Mouse (Mus musculus): ENCODE results near the gene Relb. TPM values are rescaled to one million over a fixed set of nuclear protein-coding genes. Genes with fewer than 3 reads are reported as not detected.

Relb gene
- 24.3 TPM for polyA plus RNA-seq (2017; shearing (Covaris generic))

GRCm38 (mm10) chr7:19629361-19629734 lies at the start of gene Relb:
TSS of gene Relb (minus strand) at chr7:19629438.

DNA sequence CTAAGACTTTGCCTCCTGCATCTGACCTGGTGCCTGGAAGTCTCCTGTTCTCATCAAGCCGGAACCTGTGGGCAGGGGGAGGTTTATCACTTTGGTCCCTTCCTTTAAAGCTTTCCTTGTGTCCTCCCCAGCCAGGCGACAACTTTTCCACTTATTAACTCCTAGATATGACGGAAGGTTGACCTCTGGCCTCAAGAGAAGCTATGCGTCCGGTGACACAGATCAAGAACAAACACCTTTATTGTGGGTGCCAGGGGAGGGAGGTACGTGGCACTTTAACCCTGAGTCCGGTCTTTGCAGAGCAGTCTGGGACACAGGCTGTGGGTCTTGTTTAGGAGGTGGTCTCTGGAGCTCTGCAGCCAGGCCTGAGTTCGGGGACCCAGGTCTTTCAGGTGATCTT lies 48.6 kb upstream of the Relb start, which contains the start of gene Apoc2:
Apoc2 (minus strand) TSS at position 70 of the 400 bp plus-strand sequence.

DNA sequence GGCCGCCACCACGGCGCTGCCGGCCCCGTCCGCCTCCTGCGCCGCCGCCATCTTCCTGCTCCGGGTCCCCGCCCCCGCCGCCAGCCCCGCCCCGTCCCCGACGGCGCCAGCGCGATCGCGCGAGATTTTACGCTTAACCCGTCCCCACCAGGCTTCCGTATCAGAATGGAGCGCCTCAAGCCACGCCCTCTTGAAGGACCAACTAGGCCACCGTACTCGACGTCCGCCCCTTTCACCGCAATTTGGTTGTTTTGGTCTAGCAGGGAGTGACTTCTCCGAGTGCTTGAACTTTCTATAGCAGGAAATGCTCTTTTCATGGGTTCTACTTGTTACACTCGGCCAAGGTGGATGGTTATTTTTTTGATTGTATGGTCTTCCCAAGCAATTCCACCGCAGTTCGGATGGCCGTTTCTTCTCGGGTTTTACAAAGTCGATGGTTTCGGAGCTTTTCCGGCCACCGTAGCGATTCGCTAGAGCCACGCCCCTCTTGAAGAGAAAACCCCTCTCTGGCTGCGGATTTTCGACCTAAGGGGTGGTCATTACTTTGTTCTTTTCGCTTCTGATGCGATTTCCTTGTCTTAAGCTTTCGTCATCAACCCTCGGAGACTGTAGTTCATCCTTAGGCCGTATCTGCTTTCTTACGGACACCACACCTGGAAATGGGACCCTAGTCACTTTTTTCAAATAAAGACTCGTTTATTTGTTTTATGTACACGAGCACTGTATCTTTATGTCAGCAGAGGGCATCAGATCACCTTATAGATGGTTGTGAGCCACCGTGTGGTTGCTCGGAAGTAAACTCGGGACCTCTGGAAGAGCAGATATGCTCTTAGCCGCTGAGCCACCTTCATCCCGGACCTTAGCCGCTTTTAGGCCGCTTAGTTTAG lies 36.0 kb upstream of the Relb start, which contains the start of gene Clptm1:
Clptm1 (minus strand) TSS at position 79 of the 887 bp plus-strand sequence.

DNA sequence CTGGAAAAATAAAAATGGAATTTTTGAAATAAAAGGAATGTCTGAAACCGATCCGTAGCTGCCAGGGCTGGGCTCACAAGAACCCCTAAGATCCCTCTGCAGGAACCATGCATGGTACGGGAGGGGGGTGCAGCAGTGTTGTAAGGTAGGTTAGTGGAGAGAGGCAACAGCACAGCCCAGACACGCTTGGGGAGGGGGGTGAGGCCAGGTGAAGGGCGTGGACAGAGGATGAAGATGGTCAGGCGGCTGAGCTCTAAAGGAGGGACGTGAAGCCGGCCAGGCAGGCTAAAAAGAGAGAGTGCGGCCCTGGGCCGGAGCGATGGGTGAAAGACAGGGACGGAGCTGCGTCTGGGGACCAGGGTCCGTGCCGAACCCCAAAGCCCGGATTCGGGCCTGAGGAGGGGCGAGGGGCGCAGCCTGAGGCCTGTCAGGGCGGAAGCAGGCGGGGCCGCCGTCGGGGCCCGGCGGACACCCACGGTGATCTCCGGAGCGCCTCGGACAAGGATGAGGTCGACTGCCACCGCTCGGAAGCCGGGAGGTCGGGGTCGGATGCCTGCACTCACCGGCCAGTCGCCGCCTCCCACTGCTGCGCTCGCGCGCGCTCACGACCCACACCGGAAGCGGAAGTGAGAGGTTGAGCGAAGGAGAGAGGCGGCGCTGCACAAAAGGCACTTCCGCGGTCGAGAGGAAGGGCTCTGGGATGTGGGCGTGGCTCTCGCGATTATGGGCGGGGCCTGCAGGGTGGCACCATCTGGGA lies 25.2 kb downstream of the Relb start, which contains the start of gene Clasrp:
Clasrp (minus strand) TSS at position 638 of the 757 bp plus-strand sequence.

DNA sequence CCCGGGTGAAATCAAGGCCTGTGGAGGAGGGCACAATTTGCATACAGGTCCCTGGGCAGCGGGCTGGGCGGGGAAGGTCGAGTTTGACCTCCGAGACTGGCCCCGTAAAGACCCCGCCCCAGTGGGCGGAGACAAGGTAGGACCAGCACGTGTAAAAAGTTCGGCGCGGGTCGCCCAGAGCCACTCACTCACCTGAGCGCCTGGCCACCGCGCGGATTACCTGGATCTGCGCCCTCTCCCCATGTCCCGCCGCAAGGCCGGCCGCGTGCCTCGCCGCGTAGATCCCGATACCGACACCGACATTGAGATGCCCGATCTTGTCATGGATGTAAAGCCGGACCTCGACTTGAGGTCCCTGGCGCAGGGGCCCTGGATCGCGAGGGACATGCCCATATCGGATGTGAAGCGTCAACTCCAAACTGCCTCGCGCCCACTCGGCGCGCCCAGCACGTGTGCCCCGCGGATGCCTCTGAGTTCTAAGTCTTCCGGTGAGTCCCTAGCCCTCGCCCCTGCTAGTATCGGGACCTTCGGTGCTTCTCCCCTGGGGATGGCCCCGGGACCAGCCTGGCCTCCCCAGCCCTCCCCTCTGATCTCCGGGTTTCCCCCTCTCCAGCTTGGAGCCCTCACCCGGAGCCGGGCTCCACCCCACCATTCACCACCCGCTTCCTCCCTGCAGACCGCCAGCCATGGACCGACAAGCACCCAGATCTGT lies 51.9 kb downstream of the Relb start, which contains the start of the genes Zfp296 and Gemin7:
Zfp296 (plus strand) TSS at position 147 of the 712 bp plus-strand sequence.
Gemin7 (minus strand) TSS at position 455 of the 712 bp plus-strand sequence.

GRCm38 (mm10) chr7:19562643-19563410 lies 66.4 kb downstream of the Relb start, which contains the start of gene Ppp1r37:
TSS of gene Ppp1r37 (minus strand) at chr7:19563076.

Other genes starting within 250 kb of the Relb start
- 9.9 TPM for gene Ercc2, start 247.4 kb downstream of the Relb start, polyA plus RNA-seq (2017; shearing (Covaris generic))
- gene Klc3, start 225.3 kb downstream of the Relb start, polyA plus RNA-seq (2017; shearing (Covaris generic)): 17.0 TPM
- not detected for gene Ckm, start 224.7 kb downstream of the Relb start, polyA plus RNA-seq (2017; shearing (Covaris generic))
- 2.0 TPM for gene Mark4, start 170.6 kb downstream of the Relb start, polyA plus RNA-seq (2017; shearing (Covaris generic))
- not detected for gene Exoc3l2, start 166.1 kb downstream of the Relb start, polyA plus RNA-seq (2017; shearing (Covaris generic))
- gene Bloc1s3, start 121.1 kb downstream of the Relb start, polyA plus RNA-seq (2017; shearing (Covaris generic)): 0.28 TPM
- 115 TPM for gene Trappc6a, start 121.0 kb downstream of the Relb start, polyA plus RNA-seq (2017; shearing (Covaris generic))
- not detected for gene Nkpd1, start 111.6 kb downstream of the Relb start, polyA plus RNA-seq (2017; shearing (Covaris generic))
- 4.3 TPM for gene Ppp1r37, start 66.4 kb downstream of the Relb start, polyA plus RNA-seq (2017; shearing (Covaris generic))
- 1.6 TPM for gene Zfp296, start 52.2 kb downstream of the Relb start, polyA plus RNA-seq (2017; shearing (Covaris generic))
- 95.3 TPM for gene Gemin7, start 51.8 kb downstream of the Relb start, polyA plus RNA-seq (2017; shearing (Covaris generic))
- gene Clasrp, start 25.0 kb downstream of the Relb start, polyA plus RNA-seq (2017; shearing (Covaris generic)): 15.3 TPM
- 150 TPM for gene Clptm1, start 35.6 kb upstream of the Relb start, polyA plus RNA-seq (2017; shearing (Covaris generic))
- gene Apoc2, start 48.5 kb upstream of the Relb start, polyA plus RNA-seq (2017; shearing (Covaris generic)): not detected
- not detected for gene Gm44805, start 52.0 kb upstream of the Relb start, polyA plus RNA-seq (2017; shearing (Covaris generic))
- 0.54 TPM for gene Apoc4, start 52.0 kb upstream of the Relb start, polyA plus RNA-seq (2017; shearing (Covaris generic))
- gene Apoc1, start 63.2 kb upstream of the Relb start, polyA plus RNA-seq (2017; shearing (Covaris generic)): 1.8 TPM
- gene Apoe, start 69.8 kb upstream of the Relb start, polyA plus RNA-seq (2017; shearing (Covaris generic)): 19.9 TPM
- gene Tomm40, start 86.0 kb upstream of the Relb start, polyA plus RNA-seq (2017; shearing (Covaris generic)): 19.1 TPM
- gene Nectin2, start 121.0 kb upstream of the Relb start, polyA plus RNA-seq (2017; shearing (Covaris generic)): 1.2 TPM
- gene Bcam, start 141.6 kb upstream of the Relb start, polyA plus RNA-seq (2017; shearing (Covaris generic)): 19.5 TPM
- 0.45 TPM for gene Cblc, start 167.4 kb upstream of the Relb start, polyA plus RNA-seq (2017; shearing (Covaris generic))
- 16.8 TPM for gene Bcl3, start 193.3 kb upstream of the Relb start, polyA plus RNA-seq (2017; shearing (Covaris generic))
- 0.28 TPM for gene Gm19345, start 222.6 kb upstream of the Relb start, polyA plus RNA-seq (2017; shearing (Covaris generic))
- gene Ceacam16, start 231.9 kb upstream of the Relb start, polyA plus RNA-seq (2017; shearing (Covaris generic)): 0.29 TPM